Comparison of ENCODE assay signal across 9 mouse cellular contexts in the genomic region with DNA sequence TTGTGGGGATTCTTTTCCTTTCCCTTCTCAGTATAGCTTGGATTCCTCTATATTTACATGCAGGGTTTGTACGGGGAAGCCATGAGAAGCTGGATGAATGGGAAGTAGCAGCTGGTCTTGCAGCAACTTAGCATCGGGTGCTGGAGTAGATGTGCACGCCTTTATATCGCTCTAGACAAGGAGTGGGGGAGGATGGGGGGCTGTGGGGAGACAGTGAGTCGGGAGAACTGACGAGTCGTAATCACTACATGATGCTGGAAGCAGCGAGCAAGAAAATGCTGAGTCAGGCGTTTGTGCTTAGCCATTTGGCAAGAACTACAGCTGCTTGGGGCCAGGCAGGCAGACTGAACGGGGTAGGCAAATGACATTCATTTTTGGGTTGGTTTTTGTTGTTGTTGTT.
DNase-seq lines count a peak whose midpoint lies in the region; TF ChIP-seq lines count a peak whose summit lies in the region.
"Had no signal": no experiment of that assay in that cellular context is flagged by ENCODE, and none has a peak within 500 bp of the region (broad histone marks: within the 10 kb centered on the region; RNA-seq: fewer than 3 reads in every experiment).

No protein-coding gene starts in this region.

- H3K27ac ChIP-seq in thymus, adult 2 months (ENCODE audit: control insufficient read depth, insufficient read depth, low read length) = no peak overlapping the region

- TF ChIP-seq CTCF in thymus, adult 2 months (IDR thresholded peaks at IDR 0.05; ENCODE audit: borderline replicate concordance, control insufficient read depth, extremely low read depth, insufficient read depth, low read length, poor library complexity) = no peak

- TF ChIP-seq POLR2A in thymus, adult 2 months (IDR thresholded peaks at IDR 0.05; ENCODE audit: control insufficient read depth, extremely low read depth, insufficient read depth, low read length, poor library complexity) = no peak

- H3K4me1 ChIP-seq in thymus, adult 2 months (replicated peaks; ENCODE audit: control insufficient read depth, insufficient read depth, low read length) = peaks cover 3% of the 10 kb centered on the region

- no peaks in the 10 kb centered on the region for H3K27me3 ChIP-seq in thymus, adult 2 months (ENCODE audit: control insufficient read depth, insufficient read depth, low read length)

- H3K36me3 ChIP-seq in thymus, adult 2 months (ENCODE audit: control insufficient read depth, insufficient read depth, low read length) = no peaks in the 10 kb centered on the region

- WGBS in thymus, adult 2 months = 49% methylated on average over 10 of the region's 10 CpGs

- H3K4me3 ChIP-seq in thymus, adult 2 months (ENCODE audit: control insufficient read depth, insufficient read depth, low read length) = no peak overlapping the region

- peak; percentile 38 for DNase-seq in gastrocnemius, adult 18-20 months (ENCODE audit: low spot score)
- DNase-seq in gastrocnemius, adult 8-10 months (ENCODE audit: low spot score in 2 of 2) = no peak
- DNase-seq in thymus, postnatal 4 days = peak; percentile 25
- DNase-seq in thymus, postnatal 25 days = no peak
- DNase-seq in left cerebral cortex, postnatal 14 days (ENCODE audit: low spot score in 2 of 2) = peak; percentile 42 to 63
- no peak for DNase-seq in spleen, postnatal 14 days (ENCODE audit: low spot score in 2 of 2)
- DNase-seq in urinary bladder, adult 2 months (ENCODE audit: low spot score) = no peak
- DNase-seq in thymus, adult 2 months = no peak
- DNase-seq: lung, postnatal 36 days had no signal

- intact Hi-C loops in left cerebral cortex, postnatal 14 days (cut with DNase I) = no loop called here

Comparison
In these comparisons a context has a peak if more than half of its experiments do, and no peak if none do; other contexts are left out.
1. DNase-seq: peak in gastrocnemius, adult 18-20 months (single experiment), thymus, postnatal 4 days (single experiment) and left cerebral cortex, postnatal 14 days (2 of 2); none in gastrocnemius, adult 8-10 months (0 of 2), thymus, postnatal 25 days (single experiment), spleen, postnatal 14 days (0 of 2), urinary bladder, adult 2 months (single experiment) and thymus, adult 2 months (single experiment).